Mouse (Mus musculus): ENCODE data around the gene Atp1b1. TPM values are rescaled to one million over a fixed set of nuclear protein-coding genes. Genes with fewer than 3 reads are reported as not detected.
A peak's percentile ranks its signal among the peaks of the same experiment; 100 is the strongest.

The Atp1b1 gene
- polyA plus RNA-seq, 1 experiment from 2014 or later, result 132 TPM

DNA sequence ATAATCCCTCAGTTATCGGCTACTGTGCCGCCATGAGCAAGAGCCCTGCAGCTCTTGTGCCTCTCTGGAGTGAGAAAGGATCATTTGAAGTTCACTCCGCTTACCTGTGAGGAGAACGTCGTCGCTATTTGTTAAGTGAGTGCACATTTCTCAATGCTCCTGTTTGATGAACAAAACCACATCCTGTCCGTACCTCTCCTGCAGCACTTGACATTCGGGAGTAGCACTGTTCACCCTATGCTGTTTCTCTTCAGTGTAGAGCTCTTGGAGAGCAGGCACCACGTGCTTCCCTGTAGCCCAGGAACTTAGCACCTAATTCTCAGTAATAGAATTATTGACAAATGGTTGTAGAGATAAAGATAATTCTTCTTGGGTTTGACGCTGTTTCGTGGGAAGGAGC lies 44.5 kb downstream of the Atp1b1 start:
- Histone ChIP-seq H3K36me3 (ENCODE audit: control insufficient read depth, insufficient read depth) (peaks cover 3% of the 10 kb centered on the region; the same call in 1 of the 2 replicates), H3K9me3 (ENCODE audit: control insufficient read depth, low read length) (no peaks in the 10 kb centered on the region), H3K4me1 (replicated peaks; ENCODE audit: control insufficient read depth, insufficient read depth, low read length) (no peaks in the 10 kb centered on the region; the same call in 1 of the 2 replicates), H3K27me3 (replicated peaks; ENCODE audit: control insufficient read depth, insufficient read depth, low read length) (no peaks in the 10 kb centered on the region), H3K27ac (ENCODE audit: low read length) (no peak overlapping the region), H3K9ac (replicated peaks; ENCODE audit: low read depth, low read length) (no peak overlapping the region), H3K4me2 (ENCODE audit: low read length) (no peak overlapping the region), H3K4me3 (replicated peaks; ENCODE audit: low read length) (no peak overlapping the region)
- no peak for ATAC-seq
- 96% methylated on average over 11 of the region's 11 CpGs for WGBS

DNA sequence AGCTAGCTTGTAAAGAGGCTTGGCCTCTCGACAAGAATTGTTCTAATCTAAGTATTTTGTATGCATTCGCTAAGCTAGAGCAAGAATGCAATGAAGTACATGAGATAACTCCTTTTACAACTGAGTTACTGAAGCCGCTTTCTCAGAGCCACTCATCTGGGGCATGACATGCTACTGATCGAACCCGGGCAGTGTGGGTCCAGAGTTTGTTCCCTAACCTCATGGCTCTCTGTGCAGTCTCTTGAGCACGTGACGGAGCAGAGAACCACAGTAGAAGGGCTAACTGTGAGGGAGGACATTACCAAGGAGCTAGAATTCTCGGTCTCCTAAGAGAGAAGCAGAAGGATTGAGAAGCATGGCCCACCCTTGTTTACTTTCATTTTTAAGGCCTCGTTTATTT lies 45.2 kb downstream of the Atp1b1 start:
- no peak for ATAC-seq
- WGBS, result 96% methylated on average over 9 of the region's 9 CpGs
- Histone ChIP-seq H3K9me3 (ENCODE audit: control insufficient read depth, low read length) (no peaks in the 10 kb centered on the region), H3K4me1 (replicated peaks; ENCODE audit: control insufficient read depth, insufficient read depth, low read length) (no peaks in the 10 kb centered on the region; the same call in 1 of the 2 replicates), H3K27ac (ENCODE audit: low read length) (no peak overlapping the region), H3K9ac (replicated peaks; ENCODE audit: low read depth, low read length) (no peak overlapping the region), H3K27me3 (replicated peaks; ENCODE audit: control insufficient read depth, insufficient read depth, low read length) (no peaks in the 10 kb centered on the region), H3K36me3 (ENCODE audit: control insufficient read depth, insufficient read depth) (peaks cover 3% of the 10 kb centered on the region; the same call in 1 of the 2 replicates), H3K4me2 (ENCODE audit: low read length) (no peak overlapping the region), H3K4me3 (replicated peaks; ENCODE audit: low read length) (no peak overlapping the region)

- 87% methylated on average over 7 of the region's 7 CpGs for WGBS
- Histone ChIP-seq H3K4me2 (ENCODE audit: low read length) (no peak overlapping the region), H3K36me3 (ENCODE audit: control insufficient read depth, insufficient read depth) (peaks cover 3% of the 10 kb centered on the region; the same call in 1 of the 2 replicates), H3K4me1 (replicated peaks; ENCODE audit: control insufficient read depth, insufficient read depth, low read length) (no peaks in the 10 kb centered on the region; the same call in 1 of the 2 replicates), H3K4me3 (replicated peaks; ENCODE audit: low read length) (no peak overlapping the region), H3K27ac (ENCODE audit: low read length) (no peak overlapping the region), H3K27me3 (replicated peaks; ENCODE audit: control insufficient read depth, insufficient read depth, low read length) (no peaks in the 10 kb centered on the region), H3K9ac (replicated peaks; ENCODE audit: low read depth, low read length) (no peak overlapping the region), H3K9me3 (ENCODE audit: control insufficient read depth, low read length) (no peaks in the 10 kb centered on the region)
- ATAC-seq, result no peak
Observed at GRCm38 (mm10) chr1:164411306-164411705, 46.8 kb downstream of the Atp1b1 start.

- no peak overlapping the region for H3K27ac ChIP-seq (ENCODE audit: low read length)
- WGBS, result 6% methylated on average over 2 of the region's 2 CpGs
Observed at GRCm38 (mm10) chr1:164408655-164409054, 49.5 kb downstream of the Atp1b1 start.

DNA sequence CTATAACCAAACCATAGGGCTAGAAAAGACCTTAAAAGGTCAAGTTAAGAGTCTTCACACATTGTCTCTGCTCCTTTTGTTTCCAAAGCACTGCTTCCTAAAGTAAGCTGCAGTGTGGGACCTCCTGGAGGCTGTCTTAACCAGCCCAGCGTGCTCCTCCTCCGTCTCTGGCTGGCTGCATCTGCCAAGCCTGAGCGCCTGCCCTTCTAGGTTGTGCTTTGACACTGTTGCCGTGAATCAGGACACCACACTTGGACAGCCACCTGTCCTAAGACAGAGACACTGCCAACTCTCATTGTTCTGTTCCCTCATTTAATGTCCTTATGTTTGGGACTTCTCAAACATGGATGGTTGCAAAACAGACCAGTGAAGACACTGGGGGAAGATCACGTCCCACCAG lies 51.6 kb downstream of the Atp1b1 start:
- 55% methylated on average over 5 of the region's 5 CpGs for WGBS
- peaks cover 5% of the 10 kb centered on the region; the same call in 1 of the 2 replicates for H3K9me3 ChIP-seq (ENCODE audit: control insufficient read depth, low read length)
- no peak overlapping the region for H3K4me3 ChIP-seq (replicated peaks; ENCODE audit: low read length)
- H3K4me2 ChIP-seq (ENCODE audit: low read length), result no peak overlapping the region
- no peak for ATAC-seq
- H3K4me1 ChIP-seq (replicated peaks; ENCODE audit: control insufficient read depth, insufficient read depth, low read length), result no peaks in the 10 kb centered on the region; the same call in 1 of the 2 replicates
- no peak overlapping the region for H3K27ac ChIP-seq (ENCODE audit: low read length)
- H3K27me3 ChIP-seq (replicated peaks; ENCODE audit: control insufficient read depth, insufficient read depth, low read length), result no peaks in the 10 kb centered on the region
- peaks cover 5% of the 10 kb centered on the region for H3K36me3 ChIP-seq (ENCODE audit: control insufficient read depth, insufficient read depth)
- H3K9ac ChIP-seq (replicated peaks; ENCODE audit: low read depth, low read length), result no peak overlapping the region

More at GRCm38 (mm10) chr1:164408655-164409054, 49.5 kb downstream of the Atp1b1 start:
- no peak overlapping the region for H3K4me2 ChIP-seq (ENCODE audit: low read length)
- H3K9ac ChIP-seq (replicated peaks; ENCODE audit: low read depth, low read length), result no peak overlapping the region
- H3K27me3 ChIP-seq (replicated peaks; ENCODE audit: control insufficient read depth, insufficient read depth, low read length), result no peaks in the 10 kb centered on the region
- no peaks in the 10 kb centered on the region for H3K9me3 ChIP-seq (ENCODE audit: control insufficient read depth, low read length)
- no peak overlapping the region for H3K4me3 ChIP-seq (replicated peaks; ENCODE audit: low read length)
- peaks cover 5% of the 10 kb centered on the region; the same call in 1 of the 2 replicates for H3K36me3 ChIP-seq (ENCODE audit: control insufficient read depth, insufficient read depth)
- no peaks in the 10 kb centered on the region; the same call in 1 of the 2 replicates for H3K4me1 ChIP-seq (replicated peaks; ENCODE audit: control insufficient read depth, insufficient read depth, low read length)
- no peak for ATAC-seq

- Histone ChIP-seq H3K36me3 (ENCODE audit: control insufficient read depth, insufficient read depth) (peaks cover 5% of the 10 kb centered on the region), H3K9ac (replicated peaks; ENCODE audit: low read depth, low read length) (no peak overlapping the region), H3K9me3 (ENCODE audit: control insufficient read depth, low read length) (peaks cover 5% of the 10 kb centered on the region; the same call in 1 of the 2 replicates), H3K4me2 (ENCODE audit: low read length) (no peak overlapping the region), H3K27ac (ENCODE audit: low read length) (no peak overlapping the region), H3K27me3 (replicated peaks; ENCODE audit: control insufficient read depth, insufficient read depth, low read length) (no peaks in the 10 kb centered on the region), H3K4me1 (replicated peaks; ENCODE audit: control insufficient read depth, insufficient read depth, low read length) (no peaks in the 10 kb centered on the region; the same call in 1 of the 2 replicates), H3K4me3 (replicated peaks; ENCODE audit: low read length) (no peak overlapping the region)
- WGBS, result 78% methylated on average over 5 of the region's 5 CpGs
- ATAC-seq, result no peak
Observed at GRCm38 (mm10) chr1:164405385-164405802, 52.8 kb downstream of the Atp1b1 start.

DNA sequence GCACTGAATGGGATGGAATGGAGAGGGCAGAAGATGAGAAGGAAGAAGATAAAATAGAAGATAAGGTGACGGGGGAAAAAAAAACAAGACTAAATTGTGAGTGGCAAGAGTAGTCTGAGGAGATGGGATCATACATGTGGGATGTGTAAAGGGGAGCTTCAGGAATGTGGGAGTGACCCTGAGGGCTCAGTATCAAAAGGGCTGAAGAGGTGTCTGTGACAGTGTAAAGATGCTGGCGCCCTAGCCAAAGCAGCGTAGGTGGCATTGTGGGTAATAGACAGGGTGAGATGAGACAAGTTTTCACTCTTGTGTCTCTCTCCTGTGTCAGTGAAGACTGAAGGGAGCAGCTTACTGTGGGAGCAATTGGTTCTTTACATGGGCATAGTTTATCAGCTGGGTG lies 58.6 kb downstream of the Atp1b1 start:
- ATAC-seq, result no peak
- Histone ChIP-seq H3K9ac (replicated peaks; ENCODE audit: low read depth, low read length) (no peak overlapping the region), H3K9me3 (ENCODE audit: control insufficient read depth, low read length) (peaks cover 5% of the 10 kb centered on the region; the same call in 1 of the 2 replicates), H3K4me1 (replicated peaks; ENCODE audit: control insufficient read depth, insufficient read depth, low read length) (peaks cover 9% of the 10 kb centered on the region), H3K27me3 (replicated peaks; ENCODE audit: control insufficient read depth, insufficient read depth, low read length) (no peaks in the 10 kb centered on the region), H3K27ac (ENCODE audit: low read length) (no peak overlapping the region), H3K4me2 (ENCODE audit: low read length) (no peak overlapping the region), H3K36me3 (ENCODE audit: control insufficient read depth, insufficient read depth) (peaks cover 5% of the 10 kb centered on the region), H3K4me3 (replicated peaks; ENCODE audit: low read length) (no peak overlapping the region)
- WGBS, result 94% methylated on average over 3 of the region's 3 CpGs

DNA sequence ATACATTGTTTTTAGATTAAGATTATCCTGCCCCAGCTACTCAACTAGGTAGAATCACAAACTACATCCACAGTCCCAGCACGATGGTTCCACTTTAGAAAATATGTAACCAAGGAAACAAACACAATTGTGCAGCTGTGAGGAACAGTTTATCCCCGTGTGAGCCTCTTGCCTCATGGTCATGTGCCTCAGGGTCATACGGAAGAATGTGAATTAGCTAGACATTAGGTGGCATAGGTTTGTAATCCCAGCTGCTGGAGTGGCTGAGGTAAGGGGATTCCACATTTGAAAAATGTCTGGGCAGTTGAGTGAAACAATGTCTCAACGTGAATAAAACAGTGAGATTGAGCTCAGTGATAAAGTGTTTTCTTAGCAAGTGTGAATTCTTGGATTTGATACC lies 60.5 kb downstream of the Atp1b1 start:
- no peak for ATAC-seq
- H3K27me3 ChIP-seq (replicated peaks; ENCODE audit: control insufficient read depth, insufficient read depth, low read length), result no peaks in the 10 kb centered on the region
- peaks cover 9% of the 10 kb centered on the region for H3K4me1 ChIP-seq (replicated peaks; ENCODE audit: control insufficient read depth, insufficient read depth, low read length)
- no peak overlapping the region for H3K4me2 ChIP-seq (ENCODE audit: low read length)
- WGBS, result 30% methylated on average over 4 of the region's 4 CpGs
- H3K9me3 ChIP-seq (ENCODE audit: control insufficient read depth, low read length), result peaks cover 5% of the 10 kb centered on the region; the same call in 1 of the 2 replicates
- no peak overlapping the region for H3K9ac ChIP-seq (replicated peaks; ENCODE audit: low read depth, low read length)
- H3K36me3 ChIP-seq (ENCODE audit: control insufficient read depth, insufficient read depth), result no peaks in the 10 kb centered on the region
- H3K27ac ChIP-seq (ENCODE audit: low read length), result no peak overlapping the region
- H3K4me3 ChIP-seq (replicated peaks; ENCODE audit: low read length), result no peak overlapping the region

DNA sequence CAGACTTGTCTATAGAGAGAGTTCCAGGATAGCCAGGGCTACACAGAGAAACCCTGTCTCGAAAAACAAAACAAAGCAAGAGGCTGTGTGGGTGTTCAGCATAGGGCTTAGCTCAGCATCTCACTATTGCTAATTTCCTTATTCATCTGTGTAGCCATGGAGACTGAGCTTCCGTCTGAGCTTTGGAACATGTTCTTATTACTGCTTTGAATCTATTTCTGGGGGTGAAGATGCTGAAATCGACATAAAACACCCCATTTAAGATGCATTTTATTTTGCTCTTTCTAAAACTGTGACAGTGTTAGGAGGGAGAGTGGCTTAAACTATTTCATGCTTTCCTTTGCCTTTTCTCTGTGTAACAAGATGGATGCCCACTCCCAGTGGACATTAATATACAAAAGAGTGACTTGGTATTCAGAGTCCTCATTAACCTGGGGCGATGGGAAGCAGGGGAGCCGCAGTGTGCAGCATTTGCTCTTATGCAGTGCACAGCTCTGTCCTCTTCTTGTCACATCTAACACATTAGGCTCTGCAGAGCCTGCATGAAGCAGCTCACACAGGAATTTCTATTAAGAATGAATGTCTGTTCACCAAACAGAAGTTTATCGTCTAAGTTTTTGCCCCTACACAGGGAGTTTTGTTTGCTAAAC lies 62.9 kb downstream of the Atp1b1 start:
- H3K4me3 ChIP-seq (replicated peaks; ENCODE audit: low read length), result no peak overlapping the region
- H3K9ac ChIP-seq (replicated peaks; ENCODE audit: low read depth, low read length), result no peak overlapping the region
- H3K27ac ChIP-seq (ENCODE audit: low read length), result peak overlapping the region; percentile 61
- H3K4me1 ChIP-seq (replicated peaks; ENCODE audit: control insufficient read depth, insufficient read depth, low read length), result peaks cover 12% of the 10 kb centered on the region
- H3K4me2 ChIP-seq (ENCODE audit: low read length), result no peak overlapping the region
- no peaks in the 10 kb centered on the region for H3K9me3 ChIP-seq (ENCODE audit: control insufficient read depth, low read length)
- WGBS, result 24% methylated on average over 6 of the region's 6 CpGs
- peak; percentile 93 for ATAC-seq
- H3K36me3 ChIP-seq (ENCODE audit: control insufficient read depth, insufficient read depth), result no peaks in the 10 kb centered on the region
- no peaks in the 10 kb centered on the region for H3K27me3 ChIP-seq (replicated peaks; ENCODE audit: control insufficient read depth, insufficient read depth, low read length)

Data from forebrain, embryonic 16.5 days (tissue).